Mouse (Mus musculus): ENCODE measurements around the gene Elp5.
"Not testable (repeated sequence)": the region's sequence is repeated elsewhere in the genome, so short reads cannot be mapped to it uniquely, and the experiment has no call there.

Gene Elp5

GRCm38 (mm10) chr11:69982225-69982624, at the start of gene Elp5:
Gene Elp5 (minus strand): TSS chr11:69982517.
- no peak for DNase-seq

GRCm38 (mm10) chr11:70031321-70031670, 49.0 kb upstream of the Elp5 start:
- DNase-seq: no peak

DNA sequence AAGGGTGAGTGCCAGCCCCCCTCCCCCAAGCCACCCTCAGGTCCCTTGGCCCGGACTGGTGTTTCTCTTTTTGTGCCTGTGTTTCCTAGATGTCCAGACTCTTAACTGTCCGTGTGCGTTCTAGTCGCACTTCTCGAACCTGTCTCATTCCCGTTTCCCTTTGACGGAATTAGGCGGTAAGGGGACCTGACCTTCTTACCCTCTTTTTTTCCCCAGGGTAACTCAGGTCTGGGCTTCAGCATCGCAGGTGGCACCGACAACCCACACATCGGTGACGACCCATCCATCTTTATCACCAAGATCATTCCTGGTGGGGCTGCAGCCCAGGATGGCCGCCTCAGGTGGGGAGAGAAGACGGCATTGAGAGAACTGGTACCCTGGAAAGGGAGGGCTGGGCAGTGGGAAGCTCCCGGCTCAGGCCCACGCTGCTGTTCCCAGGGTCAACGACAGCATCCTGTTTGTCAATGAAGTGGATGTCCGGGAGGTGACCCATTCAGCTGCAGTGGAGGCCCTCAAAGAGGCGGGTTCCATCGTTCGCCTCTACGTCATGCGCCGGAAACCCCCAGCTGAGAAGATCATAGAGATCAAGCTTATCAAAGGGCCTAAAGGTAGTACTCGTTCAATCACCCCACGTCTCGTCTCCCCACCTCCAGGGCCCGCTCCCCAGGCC, 48.5 kb upstream of the Elp5 start:
- no peak for DNase-seq

DNA sequence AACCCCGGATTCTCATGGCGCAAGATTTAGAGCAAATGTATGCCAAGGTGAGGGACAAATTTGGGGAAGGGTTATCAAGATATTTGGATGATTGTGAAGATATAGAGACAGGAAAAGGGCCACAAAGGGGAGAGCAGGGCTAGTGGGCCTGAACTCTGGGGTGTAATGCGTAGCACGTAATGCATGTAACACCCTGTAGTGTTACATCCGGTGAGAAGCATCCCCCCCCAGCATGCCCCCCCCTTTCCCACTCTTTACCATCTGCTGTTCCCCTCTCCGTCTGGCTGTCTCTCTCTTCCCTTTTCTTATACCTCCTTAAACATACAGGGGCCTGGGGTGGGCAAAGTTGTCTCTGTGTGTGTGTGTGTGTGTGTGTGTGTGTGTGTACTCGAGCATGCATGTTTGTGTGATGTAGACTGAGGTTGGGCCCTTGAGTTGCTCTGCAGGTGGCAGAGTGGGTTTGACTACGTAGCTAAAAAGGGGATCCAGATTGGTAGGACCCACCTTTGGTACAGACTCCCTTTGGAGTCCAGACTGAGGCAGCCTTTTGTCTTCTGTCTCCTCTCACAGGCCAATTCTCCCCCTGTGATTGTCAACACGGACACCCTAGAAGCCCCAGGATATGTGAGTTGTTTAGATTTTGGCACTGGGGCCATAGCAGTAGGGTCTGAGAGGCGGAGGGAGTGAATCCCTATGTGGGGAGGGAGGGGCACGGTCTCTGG, 47.7 kb upstream of the Elp5 start:
- DNase-seq: no peak

DNA sequence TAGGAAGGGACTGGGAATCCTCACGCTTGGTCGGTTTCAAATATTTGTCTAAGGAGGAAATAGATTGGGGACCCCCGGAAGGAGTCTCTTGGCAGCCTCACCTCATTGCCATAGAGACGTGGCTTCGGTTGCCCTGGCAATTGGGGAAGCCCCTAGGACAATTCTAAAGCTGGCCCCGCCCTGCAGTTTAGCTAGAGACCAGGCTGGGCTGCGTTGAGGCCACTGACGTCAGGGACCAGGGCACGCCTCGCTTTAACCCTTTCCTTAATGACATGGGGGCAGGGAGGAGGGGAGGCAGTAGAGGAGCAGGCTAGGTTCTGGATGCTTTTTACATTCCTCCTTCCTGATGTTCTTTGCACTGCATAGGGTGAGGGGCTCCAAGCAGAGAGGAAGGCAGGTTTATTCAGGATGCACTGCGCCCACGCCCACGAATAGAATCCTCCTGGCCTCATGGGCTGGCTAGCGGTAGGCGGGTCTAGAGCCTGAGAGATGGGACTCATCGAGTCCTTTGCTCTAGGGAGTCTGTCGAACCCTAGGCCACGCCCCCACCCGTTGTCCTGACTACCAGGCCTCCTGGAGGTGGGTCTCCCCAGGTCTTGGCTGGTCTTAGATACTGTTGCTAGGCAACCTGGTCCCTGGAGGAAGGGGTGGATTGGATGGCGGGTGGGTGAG, 46.9 kb upstream of the Elp5 start:
- peak; percentile 82 to 87 for DNase-seq

DNA sequence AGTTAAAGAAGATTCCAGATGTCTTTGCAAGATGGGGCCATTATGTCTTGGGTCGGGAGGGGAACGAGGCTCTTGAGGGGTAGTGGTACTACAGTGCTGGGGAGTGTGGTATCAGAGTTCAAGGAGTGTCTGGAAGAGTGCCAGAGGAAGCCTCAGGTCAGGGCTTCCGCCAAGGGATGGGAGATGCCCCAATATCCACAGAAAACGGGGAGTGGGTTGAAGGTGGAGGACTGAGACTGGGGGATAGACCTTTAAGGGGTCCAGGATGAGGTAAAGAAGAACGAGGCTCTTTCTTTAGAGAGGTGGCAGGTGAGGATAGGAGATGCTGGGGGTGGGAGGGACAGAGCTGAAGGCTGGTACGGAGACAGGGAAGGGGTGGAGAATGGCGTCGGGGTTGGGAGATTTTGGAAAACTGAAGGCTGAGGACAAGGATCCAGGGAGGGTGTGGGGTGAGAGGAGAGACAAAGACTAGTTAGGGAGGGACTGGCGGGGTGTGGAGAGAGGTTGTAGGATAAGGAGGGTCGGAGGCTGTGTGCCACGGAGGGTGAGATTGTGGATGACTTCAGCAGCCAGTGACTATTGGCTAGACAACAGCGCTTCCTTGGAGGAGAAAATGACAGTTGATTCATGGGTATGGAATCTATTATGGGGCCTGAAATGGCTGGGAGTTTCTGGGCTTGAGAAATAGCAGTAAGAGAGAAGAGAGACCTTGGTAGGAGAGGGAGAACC, 46.2 kb upstream of the Elp5 start:
- DNase-seq: no peak

- peak; percentile 42 to 61 for DNase-seq
Measured at GRCm38 (mm10) chr11:70027397-70027796, 45.1 kb upstream of the Elp5 start.

DNA sequence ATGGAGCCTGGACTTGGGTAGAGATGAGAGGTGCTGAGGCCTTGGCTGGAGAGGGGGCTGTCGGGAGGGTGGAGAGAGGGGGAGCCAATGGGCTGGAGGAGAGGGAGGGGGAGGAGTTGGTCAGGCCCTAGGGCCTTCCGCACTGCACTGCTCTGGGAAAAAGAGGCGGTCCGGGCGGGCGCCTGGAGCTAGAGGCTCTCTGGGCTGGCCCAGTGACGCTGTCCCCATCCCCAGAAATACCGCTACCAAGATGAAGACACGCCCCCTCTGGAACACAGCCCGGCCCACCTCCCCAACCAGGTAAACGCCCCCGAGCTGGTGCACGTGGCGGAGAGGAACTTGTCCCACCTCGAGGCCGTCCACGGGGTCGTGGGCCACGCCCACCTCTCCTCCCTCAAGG, 44.4 kb upstream of the Elp5 start:
- peak; percentile 76 to 81 for DNase-seq

DNA sequence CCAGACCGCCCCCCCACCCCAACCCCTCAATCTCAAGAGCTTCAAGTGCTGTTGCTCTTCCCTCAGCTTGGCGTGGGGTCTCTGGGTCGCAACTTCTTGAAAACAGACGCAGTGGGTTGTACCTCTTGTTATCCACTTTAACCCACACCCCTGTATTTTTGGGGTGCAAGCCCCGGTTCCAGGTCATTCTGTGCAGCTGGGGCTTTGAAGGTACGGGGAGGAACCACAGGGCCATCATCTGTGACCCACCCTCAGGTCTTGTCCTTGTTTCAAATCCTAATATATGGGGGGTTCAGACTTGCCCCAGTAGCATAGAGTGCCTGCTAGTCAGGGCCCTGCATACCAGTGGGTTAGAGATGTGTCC, 41.8 kb upstream of the Elp5 start:
- no peak for DNase-seq

DNA sequence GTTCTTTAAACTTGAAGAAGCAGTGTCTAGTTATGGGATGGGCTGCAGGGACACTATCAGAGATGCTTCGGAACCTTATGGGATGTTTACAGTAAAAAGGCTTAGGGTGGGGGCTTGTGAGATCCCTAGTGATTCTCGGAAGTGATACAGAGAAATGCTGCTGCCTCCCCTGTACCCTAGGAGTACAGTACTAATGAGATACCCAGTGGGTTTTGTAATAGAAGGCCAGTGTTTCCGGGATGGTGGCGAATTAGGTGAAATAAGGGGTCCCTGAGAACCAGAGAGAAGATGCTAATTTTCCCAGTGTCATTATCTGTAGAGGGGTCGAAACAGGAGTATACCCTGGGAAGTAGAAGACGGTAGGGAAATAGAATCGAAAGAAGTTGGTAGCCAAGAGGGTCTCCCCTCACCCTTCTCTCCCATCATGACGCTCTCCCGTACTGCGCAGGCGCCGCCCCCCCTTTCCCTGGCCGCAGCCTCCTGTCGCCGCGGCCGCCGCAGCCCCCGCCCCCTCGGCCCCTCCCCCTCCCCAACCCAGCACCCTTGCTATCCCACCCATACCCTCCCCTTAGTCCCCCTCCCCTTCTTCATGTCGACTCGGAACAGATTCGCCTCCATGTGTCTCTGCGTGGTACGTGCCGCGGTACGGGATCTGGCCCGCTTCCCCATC, 41.3 kb upstream of the Elp5 start:
- peak; percentile 72 for DNase-seq

GRCm38 (mm10) chr11:70021264-70022132, 39.2 kb upstream of the Elp5 start:
- peak; percentile 99 for DNase-seq

GRCm38 (mm10) chr11:70020731-70021263, 38.5 kb upstream of the Elp5 start:
- peak; percentile 77 to 86 for DNase-seq

DNA sequence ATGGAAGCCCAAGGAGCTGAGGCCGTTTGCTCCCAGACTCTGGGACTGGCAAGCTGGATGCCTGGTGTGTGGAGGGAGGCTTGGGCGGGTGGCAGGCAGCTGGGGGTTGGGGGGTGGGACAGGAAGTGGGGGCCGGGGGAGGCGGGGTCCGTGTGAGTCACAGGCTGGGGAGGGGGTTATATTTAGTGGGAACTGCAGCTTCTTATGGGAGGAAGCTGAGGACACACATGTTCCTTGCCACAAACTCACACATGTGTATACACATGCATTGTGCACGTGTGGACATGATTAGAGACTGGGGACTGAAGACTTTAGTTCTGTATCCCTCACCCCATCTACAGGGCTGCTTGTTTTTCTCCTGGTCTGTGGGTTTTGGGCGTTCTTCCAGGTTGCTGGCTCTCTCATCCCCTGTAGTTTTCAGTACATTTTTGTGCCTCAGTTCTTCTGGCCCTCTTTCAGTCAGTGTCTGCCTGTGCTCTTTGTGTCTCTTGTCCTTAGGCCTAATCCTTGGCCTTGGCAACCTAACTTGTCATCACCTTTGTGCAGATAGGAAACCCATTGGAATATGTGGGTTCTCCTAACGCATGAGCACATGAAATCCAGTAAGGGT, 37.8 kb upstream of the Elp5 start:
- DNase-seq: no peak

DNA sequence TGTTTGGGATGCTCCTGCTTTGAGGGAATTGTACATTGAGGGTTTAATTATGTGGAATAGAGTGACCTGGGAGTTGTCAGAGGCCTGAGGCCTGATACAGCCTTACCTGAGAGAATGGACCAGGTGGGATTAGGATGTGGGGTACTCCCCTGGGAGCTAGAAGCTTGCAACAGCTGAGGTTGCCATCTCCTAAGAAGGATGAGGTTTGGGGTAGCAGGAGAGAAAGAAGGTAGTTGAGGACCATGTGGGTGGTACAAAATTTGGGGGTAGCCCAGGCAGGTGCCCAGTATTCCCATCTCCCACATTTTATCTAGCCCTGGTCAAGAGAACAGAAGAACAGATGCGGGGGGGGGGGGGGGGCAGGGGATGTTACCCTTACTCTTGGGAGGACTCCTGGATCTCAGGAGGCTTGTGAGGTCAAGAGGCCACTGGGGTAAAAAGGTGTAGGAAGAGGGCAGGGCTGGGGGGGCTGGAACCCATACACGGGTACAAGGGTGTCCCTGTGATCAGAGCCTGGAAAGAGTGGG, 37.2 kb upstream of the Elp5 start:
- no peak for DNase-seq

DNA sequence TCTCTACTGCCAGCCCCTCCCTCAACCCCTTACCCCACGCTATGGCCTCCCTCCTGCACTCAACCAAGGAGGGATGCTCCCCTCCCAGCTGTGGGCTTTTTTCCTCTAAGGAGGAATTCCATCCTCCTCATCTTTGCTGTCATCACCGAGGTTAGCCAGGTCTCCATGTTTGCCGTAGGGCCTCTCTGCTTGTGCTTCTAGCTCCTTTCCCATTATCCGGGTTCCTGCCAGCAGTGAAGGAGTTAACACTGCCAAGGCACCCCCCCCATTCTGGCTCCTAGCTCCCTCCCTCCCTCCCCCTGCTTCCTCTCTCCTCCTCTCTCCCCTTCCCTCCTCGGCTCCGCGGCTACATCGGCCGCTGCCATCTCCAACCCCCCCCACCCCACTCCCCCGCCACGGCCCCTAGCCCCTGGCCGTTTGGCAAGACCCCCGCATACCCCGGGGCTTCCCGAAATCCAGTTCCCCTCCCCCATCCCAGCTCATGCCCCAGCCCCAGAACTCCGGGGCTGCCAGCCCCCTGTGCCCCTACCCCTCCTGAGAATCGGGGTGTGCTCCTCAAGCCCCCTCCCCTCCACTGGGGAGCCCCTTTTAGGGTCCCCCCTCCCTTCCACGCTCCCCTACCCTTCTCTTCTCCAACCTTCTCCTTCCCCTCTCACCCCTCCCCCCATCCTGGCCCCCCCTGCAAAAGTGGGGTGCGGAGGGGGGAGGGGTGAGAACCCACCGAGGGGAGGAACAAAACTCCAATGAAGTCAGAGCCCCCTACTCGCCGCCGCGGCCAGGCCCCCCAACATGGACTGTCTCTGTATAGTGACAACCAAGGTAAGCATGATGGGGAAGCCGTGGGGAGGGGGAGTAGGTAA, 36.0 kb upstream of the Elp5 start:
- DNase-seq: peak; percentile 78 to 85

- no peak for DNase-seq
Measured at GRCm38 (mm10) chr11:70017199-70017767, 35.0 kb upstream of the Elp5 start.

GRCm38 (mm10) chr11:70016669-70017068, 34.4 kb upstream of the Elp5 start, which contains the start of gene Dlg4:
Gene Dlg4 (plus strand): TSS chr11:70016942.
- DNase-seq: no peak

DNA sequence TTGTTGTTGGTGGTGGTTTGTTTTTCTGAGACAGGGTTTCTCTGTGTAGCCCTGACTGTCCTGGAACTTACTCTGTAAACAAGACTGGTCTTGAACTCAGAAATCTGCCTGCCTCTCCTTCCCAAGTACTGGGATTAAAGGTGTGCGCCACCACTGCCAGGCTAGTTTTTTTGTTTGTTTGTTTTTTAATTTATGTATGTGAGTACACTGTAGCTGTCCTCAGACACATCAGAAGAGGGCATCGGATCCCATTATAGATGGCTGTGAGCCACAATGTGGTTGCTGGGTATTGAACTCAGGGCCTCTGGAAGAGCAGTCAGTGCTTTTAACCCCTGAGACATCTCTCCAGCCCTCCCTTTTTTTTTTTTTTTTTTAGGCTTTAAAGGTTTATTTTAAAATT, 33.9 kb upstream of the Elp5 start:
- DNase-seq: not testable (repeated sequence)

DNA sequence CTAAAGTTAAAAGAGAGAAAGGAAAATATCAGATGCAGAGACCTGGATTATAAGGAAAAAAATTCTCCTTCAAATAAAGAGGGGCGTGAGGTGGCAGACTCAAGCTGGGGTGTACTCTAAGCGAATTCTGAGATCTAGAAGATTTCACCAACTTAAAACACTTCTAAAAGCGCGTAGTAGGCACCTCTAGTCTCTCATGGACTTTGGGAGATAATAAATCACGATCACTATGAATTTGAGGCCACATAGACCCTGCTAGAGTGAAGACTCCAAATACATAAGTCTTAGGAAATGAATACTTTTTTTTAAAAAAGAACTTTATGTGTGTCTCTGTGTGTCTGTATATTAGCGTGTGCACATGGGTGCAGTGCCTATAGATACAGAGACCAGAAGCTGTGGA, 33.4 kb upstream of the Elp5 start:
- no peak for DNase-seq

All from kidney, postnatal 4 days (tissue).